Mouse (Mus musculus): ENCODE results near the gene Slc26a3.

The Slc26a3 gene

DNA sequence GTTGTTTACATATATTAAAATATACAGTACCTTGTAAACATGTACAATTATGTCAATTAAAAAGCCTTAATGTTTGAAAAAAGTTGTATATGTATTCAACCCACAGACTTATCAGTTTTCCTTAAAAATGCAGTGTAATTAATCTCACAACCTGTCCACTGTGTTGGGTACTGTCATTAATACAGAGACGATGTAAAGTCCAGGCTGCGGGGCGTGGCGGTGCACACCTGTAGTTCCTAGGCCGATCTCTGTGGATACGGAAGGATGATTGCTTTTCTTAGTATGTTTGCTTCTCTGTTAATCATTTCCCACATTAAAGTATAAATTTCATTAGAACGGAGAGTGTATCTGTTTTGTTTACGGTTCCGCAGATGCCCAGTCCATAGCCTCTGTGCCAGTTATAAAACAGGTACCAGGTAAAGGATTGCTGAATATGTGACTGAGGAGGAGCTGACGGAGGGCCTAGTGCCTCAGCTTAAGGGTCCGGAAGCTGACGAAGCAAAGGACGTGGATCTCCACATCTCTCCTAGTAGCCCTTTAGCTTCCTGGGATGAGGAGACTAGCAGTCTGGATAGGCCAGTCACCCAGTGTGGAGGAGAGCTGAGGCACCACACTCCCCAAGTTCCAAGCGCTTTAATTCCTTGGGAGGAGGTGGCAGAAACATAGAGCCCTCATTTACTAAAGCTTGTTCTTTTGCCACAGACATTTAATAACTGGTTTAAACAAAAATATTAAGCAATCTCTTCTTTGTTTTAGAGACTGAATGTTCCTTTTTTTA lies 122.2 kb downstream of the Slc26a3 start:
- no peak for DNase-seq (ENCODE audit: low read depth in 1 of 2, low spot score in 2 of 2)

DNA sequence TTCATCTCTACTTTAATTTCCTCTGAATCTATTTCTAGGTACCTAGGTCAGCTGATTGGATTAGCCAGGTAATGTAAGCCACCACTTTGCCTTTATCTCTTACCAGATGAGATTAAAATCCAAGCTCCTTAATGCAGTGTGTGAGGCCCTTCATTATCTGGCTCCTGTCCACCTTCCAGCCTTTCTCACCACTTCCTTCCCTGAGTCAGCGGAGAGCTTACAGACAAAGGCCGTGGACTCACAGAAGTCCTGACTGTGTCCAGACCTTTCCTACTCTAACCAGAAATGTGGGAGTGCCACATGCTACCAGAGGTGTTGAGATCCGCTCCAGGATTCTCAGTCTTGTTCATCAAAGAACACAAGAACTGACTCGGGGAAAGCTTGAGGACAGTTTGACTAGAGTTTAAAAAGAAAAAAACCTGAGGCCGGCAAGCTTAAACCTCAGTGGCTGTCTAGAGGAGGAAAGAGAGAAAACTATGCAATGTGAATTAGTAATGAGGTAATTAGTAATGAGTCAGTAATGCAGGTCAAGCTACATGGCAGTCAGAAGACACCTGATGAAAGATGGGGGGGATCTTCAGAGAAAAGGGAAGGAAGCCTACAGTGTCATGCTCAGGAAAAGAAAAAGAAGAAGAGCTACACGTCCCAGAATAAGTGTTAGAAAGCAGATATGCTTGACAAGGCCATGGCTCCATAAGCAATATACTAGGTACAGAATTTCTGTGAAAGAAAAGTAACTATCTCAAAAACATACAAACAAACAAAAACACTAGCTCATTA lies 123.2 kb downstream of the Slc26a3 start:
- no peak for DNase-seq (ENCODE audit: low read depth in 1 of 2, low spot score in 2 of 2)

DNA sequence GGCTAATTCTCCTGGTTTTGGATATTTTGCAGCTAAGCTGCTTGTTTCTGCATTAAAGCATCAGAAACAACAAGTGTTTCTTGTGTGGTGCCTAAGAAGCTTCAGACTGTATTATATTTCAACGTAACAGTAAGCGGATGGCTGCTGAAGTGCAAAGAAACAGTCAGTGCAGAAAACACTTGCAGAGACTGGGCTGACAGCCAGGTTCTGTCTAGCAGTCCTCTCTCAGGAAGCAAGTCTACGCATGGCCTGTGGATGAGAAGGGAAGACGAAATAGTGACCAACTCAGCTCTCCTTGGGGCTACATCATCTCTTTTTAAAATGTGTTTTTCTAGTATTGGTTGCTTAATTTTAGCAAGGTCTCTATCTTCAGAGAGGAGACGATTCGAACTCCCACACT lies 129.4 kb downstream of the Slc26a3 start:
- DNase-seq (ENCODE audit: low read depth in 1 of 2, low spot score in 2 of 2), result no peak

DNA sequence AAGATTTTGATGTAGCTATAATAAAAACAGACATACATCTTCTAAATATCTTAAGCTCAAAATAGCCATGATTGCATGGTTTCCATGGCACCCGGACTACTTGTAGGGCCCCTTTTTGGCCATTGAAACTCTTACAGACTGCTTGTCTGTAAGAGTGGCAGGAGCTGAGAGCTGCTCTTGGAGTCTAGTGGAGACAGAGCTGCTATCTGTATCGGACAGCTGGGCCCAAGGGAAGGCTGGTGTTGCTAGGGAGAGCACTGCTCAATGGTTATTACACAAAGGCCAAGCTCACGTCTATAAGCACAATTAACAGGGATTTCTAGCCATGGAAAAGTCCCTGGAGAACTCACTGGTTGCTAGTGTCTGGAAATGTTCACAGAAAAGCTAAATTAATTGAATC lies 130.7 kb downstream of the Slc26a3 start:
- no peak for DNase-seq (ENCODE audit: low read depth in 1 of 2, low spot score in 2 of 2)

Measured in monocyte, adult 2 months (primary cell).